Mouse (Mus musculus): ENCODE results near the gene Togaram1. TPM values are rescaled to one million over a fixed set of nuclear protein-coding genes. Genes with fewer than 3 reads are reported as not detected.

The Togaram1 gene
- polyA plus RNA-seq, 1 experiment from 2014 or later, result 26.4 TPM

Other genes with a start within 250 kb of the Togaram1 start
- 3.7 and 5.3 TPM in 2 replicates for gene Gm527, start 47.9 kb upstream of the Togaram1 start, polyA plus RNA-seq (2014; fragmentation: Nextera tagmentation; extraction: Ambion mirVana)
- gene Klhl28, start 270 bp upstream of the Togaram1 start, polyA plus RNA-seq (2014; fragmentation: Nextera tagmentation; extraction: Ambion mirVana), result 33.1 and 33.8 TPM in 2 replicates
- 50.3 and 54.3 TPM in 2 replicates for gene Prpf39, start 70.5 kb downstream of the Togaram1 start, polyA plus RNA-seq (2014; fragmentation: Nextera tagmentation; extraction: Ambion mirVana)
- gene Fkbp3, start 108.2 kb downstream of the Togaram1 start, polyA plus RNA-seq (2014; fragmentation: Nextera tagmentation; extraction: Ambion mirVana), result 401 and 423 TPM in 2 replicates
- gene Fancm, start 109.8 kb downstream of the Togaram1 start, polyA plus RNA-seq (2014; fragmentation: Nextera tagmentation; extraction: Ambion mirVana), result 9.0 and 11.5 TPM in 2 replicates
- gene Mis18bp1, start 206.8 kb downstream of the Togaram1 start, polyA plus RNA-seq (2014; fragmentation: Nextera tagmentation; extraction: Ambion mirVana), result 11.1 and 11.4 TPM in 2 replicates